Mouse (Mus musculus): Measurements from ENCODE around the gene Zc3hav1l.

Zc3hav1l gene

GRCm38 (mm10) chr6:38298761-38299401 lies at the start of gene Zc3hav1l:
Zc3hav1l (minus strand) TSS chr6:38299259.
- in situ Hi-C loops (cut with MboI; ENCODE audit: low pct_unique_long_range_greater_than_20kb in 1 of 2, low sequenced_read_pairs in 2 of 2, unreplicated experiment in 1 of 2) = loop anchor here in 1 of 2 experiments (25.0 kb wide), 1 partner anchor 412 kb away; no protein-coding TSS in a partner anchor

- in situ Hi-C loops (cut with MboI; ENCODE audit: low pct_unique_long_range_greater_than_20kb in 1 of 2, low sequenced_read_pairs in 2 of 2, unreplicated experiment in 1 of 2) = no loop called here
Measured at GRCm38 (mm10) chr6:38347875-38348274, 48.8 kb upstream of the Zc3hav1l start.

- in situ Hi-C loops (cut with MboI; ENCODE audit: low pct_unique_long_range_greater_than_20kb in 1 of 2, low sequenced_read_pairs in 2 of 2, unreplicated experiment in 1 of 2) = no loop called here
Measured at GRCm38 (mm10) chr6:38345796-38346195, 46.7 kb upstream of the Zc3hav1l start.

GRCm38 (mm10) chr6:38344006-38344670 lies 45.1 kb upstream of the Zc3hav1l start:
- in situ Hi-C loops (cut with MboI; ENCODE audit: low pct_unique_long_range_greater_than_20kb in 1 of 2, low sequenced_read_pairs in 2 of 2, unreplicated experiment in 1 of 2) = no loop called here

- in situ Hi-C loops (cut with MboI; ENCODE audit: low pct_unique_long_range_greater_than_20kb in 1 of 2, low sequenced_read_pairs in 2 of 2, unreplicated experiment in 1 of 2) = no loop called here
Measured at GRCm38 (mm10) chr6:38343581-38343980, 44.5 kb upstream of the Zc3hav1l start.

- in situ Hi-C loops (cut with MboI; ENCODE audit: low pct_unique_long_range_greater_than_20kb in 1 of 2, low sequenced_read_pairs in 2 of 2, unreplicated experiment in 1 of 2) = no loop called here
Measured at GRCm38 (mm10) chr6:38342666-38342992, 43.6 kb upstream of the Zc3hav1l start.

GRCm38 (mm10) chr6:38341751-38342665 lies 42.9 kb upstream of the Zc3hav1l start:
- in situ Hi-C loops (cut with MboI; ENCODE audit: low pct_unique_long_range_greater_than_20kb in 1 of 2, low sequenced_read_pairs in 2 of 2, unreplicated experiment in 1 of 2) = no loop called here

GRCm38 (mm10) chr6:38339078-38339477 lies 40.0 kb upstream of the Zc3hav1l start:
- in situ Hi-C loops (cut with MboI; ENCODE audit: low pct_unique_long_range_greater_than_20kb in 1 of 2, low sequenced_read_pairs in 2 of 2, unreplicated experiment in 1 of 2) = no loop called here

- in situ Hi-C loops (cut with MboI; ENCODE audit: low pct_unique_long_range_greater_than_20kb in 1 of 2, low sequenced_read_pairs in 2 of 2, unreplicated experiment in 1 of 2) = no loop called here
Measured at GRCm38 (mm10) chr6:38337951-38338350, 38.9 kb upstream of the Zc3hav1l start.

GRCm38 (mm10) chr6:38337166-38337705 lies 38.2 kb upstream of the Zc3hav1l start:
- in situ Hi-C loops (cut with MboI; ENCODE audit: low pct_unique_long_range_greater_than_20kb in 1 of 2, low sequenced_read_pairs in 2 of 2, unreplicated experiment in 1 of 2) = no loop called here

GRCm38 (mm10) chr6:38335264-38335663 lies 36.2 kb upstream of the Zc3hav1l start:
- in situ Hi-C loops (cut with MboI; ENCODE audit: low pct_unique_long_range_greater_than_20kb in 1 of 2, low sequenced_read_pairs in 2 of 2, unreplicated experiment in 1 of 2) = no loop called here

GRCm38 (mm10) chr6:38326596-38326995 lies 27.5 kb upstream of the Zc3hav1l start:
- in situ Hi-C loops (cut with MboI; ENCODE audit: low pct_unique_long_range_greater_than_20kb in 1 of 2, low sequenced_read_pairs in 2 of 2, unreplicated experiment in 1 of 2) = no loop called here

GRCm38 (mm10) chr6:38320621-38321020 lies 21.6 kb upstream of the Zc3hav1l start:
- in situ Hi-C loops (cut with MboI; ENCODE audit: low pct_unique_long_range_greater_than_20kb in 1 of 2, low sequenced_read_pairs in 2 of 2, unreplicated experiment in 1 of 2) = no loop called here

GRCm38 (mm10) chr6:38316050-38316449 lies 17.0 kb upstream of the Zc3hav1l start:
- in situ Hi-C loops (cut with MboI; ENCODE audit: low pct_unique_long_range_greater_than_20kb in 1 of 2, low sequenced_read_pairs in 2 of 2, unreplicated experiment in 1 of 2) = no loop called here

- in situ Hi-C loops (cut with MboI; ENCODE audit: low pct_unique_long_range_greater_than_20kb in 1 of 2, low sequenced_read_pairs in 2 of 2, unreplicated experiment in 1 of 2) = no loop called here
Measured at GRCm38 (mm10) chr6:38309741-38310140, 10.7 kb upstream of the Zc3hav1l start.

- in situ Hi-C loops (cut with MboI; ENCODE audit: low pct_unique_long_range_greater_than_20kb in 1 of 2, low sequenced_read_pairs in 2 of 2, unreplicated experiment in 1 of 2) = no loop called here
Measured at GRCm38 (mm10) chr6:38304981-38305380, 5.9 kb upstream of the Zc3hav1l start.

- in situ Hi-C loops (cut with MboI; ENCODE audit: low pct_unique_long_range_greater_than_20kb in 1 of 2, low sequenced_read_pairs in 2 of 2, unreplicated experiment in 1 of 2) = loop anchor here in 1 of 2 experiments (25.0 kb wide), 1 partner anchor 411 kb away; no protein-coding TSS in a partner anchor
Measured at GRCm38 (mm10) chr6:38298246-38298635, 818 bp downstream of the Zc3hav1l start.

GRCm38 (mm10) chr6:38297580-38298245 lies 1.3 kb downstream of the Zc3hav1l start:
- in situ Hi-C loops (cut with MboI; ENCODE audit: low pct_unique_long_range_greater_than_20kb in 1 of 2, low sequenced_read_pairs in 2 of 2, unreplicated experiment in 1 of 2) = loop anchor here in 1 of 2 experiments (25.0 kb wide), 1 partner anchor 410 kb away; no protein-coding TSS in a partner anchor

All from mouse embryonic stem cell (cell line).